Mouse (Mus musculus) stomach, embryonic 15.5 days (tissue): Measurements from ENCODE around the gene Nid1. TPM values are rescaled to one million over a fixed set of nuclear protein-coding genes. Genes with fewer than 3 reads are reported as not detected.

Source experiments
- ATAC-seq: fragments of 200-750 bp; cut with Nextera tagmentation; 2 replicates; pipeline ENCODE4 v1.8.0; 2017; ENCODE audit warnings: low read depth, moderate number of reproducible peaks, moderate TSS enrichment; ENCODE audit not compliant: insufficient read depth, low FRiP score
- H3K27ac ChIP-seq: fragments of 300-500 bp; sonication (generic); 2 replicates; pipeline ENCODE4 v1.5.1; 2015; ENCODE audit warnings: mild to moderate bottlenecking, inconsistent platforms
- H3K27me3 ChIP-seq: fragments of 300-500 bp; sonication (generic); replicated peaks from 2 replicates; pipeline ENCODE4 v1.6.1; 2015; ENCODE audit warnings: inconsistent platforms
- H3K36me3 ChIP-seq: fragments of 300-500 bp; sonication (generic); 2 replicates; pipeline ENCODE4 v1.6.1; 2015; ENCODE audit warnings: inconsistent platforms
- H3K4me1 ChIP-seq: fragments of 300-500 bp; sonication (generic); 2 replicates; pipeline ENCODE4 v1.6.1; 2015; ENCODE audit warnings: inconsistent platforms
- H3K4me2 ChIP-seq: fragments of 300-500 bp; sonication (generic); 2 replicates; pipeline ENCODE4 v1.6.1; 2015; ENCODE audit warnings: mild to moderate bottlenecking, inconsistent platforms
- H3K4me3 ChIP-seq: fragments of 300-500 bp; sonication (generic); replicated peaks from 2 replicates; pipeline ENCODE4 v1.5.1; 2015; ENCODE audit warnings: inconsistent platforms
- H3K9ac ChIP-seq: fragments of 300-500 bp; sonication (generic); 2 replicates; pipeline ENCODE4 v1.6.1; 2015; ENCODE audit warnings: inconsistent platforms
- H3K9me3 ChIP-seq: fragments of 300-500 bp; sonication (generic); 2 replicates; pipeline ENCODE4 v1.6.1; 2016; ENCODE audit warnings: inconsistent platforms
- WGBS: fragments of 180-500 bp; shearing (Covaris S2); methylation state at CpG from one replicate; pipeline ENCODE4 v1.1.7; 2015; 5-methylcytosine and 5-hydroxymethylcytosine counted together
- polyA plus RNA-seq: library from polyadenylated mRNA; unstranded; fragments of >200 nt; fragmentation: Nextera tagmentation; extraction: Ambion mirVana; gene quantifications from 2 replicates; pipeline ENCODE4 v1.2.1, GENCODE M21; 2015

Gene Nid1
- polyA plus RNA-seq, 1 experiment from 2014 or later: 74.2 TPM

DNA sequence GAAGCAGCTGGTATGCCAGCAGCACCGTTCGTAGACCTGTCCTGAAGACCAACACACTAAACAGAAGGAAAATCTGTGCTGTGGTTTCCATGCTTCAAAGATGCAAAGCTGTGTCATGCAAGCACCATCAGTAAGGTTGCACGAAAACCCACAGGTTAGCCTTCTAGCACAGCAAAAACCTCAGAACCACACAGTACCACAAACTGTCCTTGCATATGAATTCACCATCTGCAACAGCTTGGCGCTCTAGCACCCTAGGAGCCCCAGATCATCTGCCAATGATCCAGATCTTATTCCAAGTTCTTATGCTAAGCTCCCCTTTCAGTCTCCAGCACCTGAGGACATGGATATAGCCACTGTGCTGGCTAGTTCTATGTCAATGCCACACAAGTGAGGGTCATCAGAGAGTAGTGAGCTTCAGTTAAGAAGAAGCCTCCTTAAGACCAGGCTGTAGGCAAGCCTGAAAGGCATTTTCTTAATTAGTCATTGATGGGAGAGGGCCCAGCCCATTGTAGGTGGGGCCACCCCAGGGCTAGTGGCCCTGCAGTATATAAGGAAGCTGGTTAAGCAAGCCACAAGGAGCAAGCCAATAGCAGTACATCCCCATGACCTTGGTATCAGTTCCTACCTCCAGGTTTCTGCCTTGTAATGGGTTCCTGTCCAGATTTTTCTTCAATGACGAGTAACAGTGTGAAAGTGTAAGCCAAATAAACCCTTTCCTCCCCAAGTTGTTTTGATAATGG, 119.8 kb downstream of the Nid1 start:
- Histone ChIP-seq H3K27ac (no peak overlapping the region), H3K4me1 (no peaks in the 10 kb centered on the region), H3K27me3 (no peaks in the 10 kb centered on the region), H3K9me3 (no peaks in the 10 kb centered on the region), H3K4me3 (no peak overlapping the region), H3K36me3 (no peaks in the 10 kb centered on the region), H3K4me2 (no peak overlapping the region), H3K9ac (no peak overlapping the region)
- no peak for ATAC-seq
- WGBS: 76% methylated on average over 5 of the region's 5 CpGs

DNA sequence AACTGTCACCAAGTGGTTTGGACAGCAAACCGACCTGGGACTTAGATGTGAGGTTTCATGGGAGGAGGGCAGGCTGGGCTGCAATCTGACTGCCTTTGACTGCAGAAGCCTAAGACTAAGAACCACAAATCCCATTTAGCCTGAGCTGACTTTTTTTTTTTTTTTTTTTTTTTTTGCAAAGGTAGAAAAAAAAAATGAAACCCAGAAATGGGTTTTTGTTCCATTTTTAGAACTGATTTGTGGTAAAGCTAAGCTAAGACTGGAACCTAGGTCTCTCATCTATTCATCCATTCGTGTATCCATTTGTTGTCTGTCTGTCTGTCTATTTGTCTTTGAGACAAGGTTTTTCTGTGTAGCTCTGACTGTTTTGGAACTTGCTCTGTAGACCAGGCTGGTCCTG, 120.9 kb downstream of the Nid1 start:
- no peaks in the 10 kb centered on the region for H3K27me3 ChIP-seq
- no peak overlapping the region for H3K9ac ChIP-seq
- no peak overlapping the region for H3K27ac ChIP-seq
- WGBS: 64% methylated on average over 2 of the region's 2 CpGs
- H3K4me3 ChIP-seq: no peak overlapping the region
- H3K4me2 ChIP-seq: no peak overlapping the region
- no peaks in the 10 kb centered on the region for H3K36me3 ChIP-seq
- H3K9me3 ChIP-seq: no peaks in the 10 kb centered on the region
- ATAC-seq: no peak
- no peaks in the 10 kb centered on the region for H3K4me1 ChIP-seq

DNA sequence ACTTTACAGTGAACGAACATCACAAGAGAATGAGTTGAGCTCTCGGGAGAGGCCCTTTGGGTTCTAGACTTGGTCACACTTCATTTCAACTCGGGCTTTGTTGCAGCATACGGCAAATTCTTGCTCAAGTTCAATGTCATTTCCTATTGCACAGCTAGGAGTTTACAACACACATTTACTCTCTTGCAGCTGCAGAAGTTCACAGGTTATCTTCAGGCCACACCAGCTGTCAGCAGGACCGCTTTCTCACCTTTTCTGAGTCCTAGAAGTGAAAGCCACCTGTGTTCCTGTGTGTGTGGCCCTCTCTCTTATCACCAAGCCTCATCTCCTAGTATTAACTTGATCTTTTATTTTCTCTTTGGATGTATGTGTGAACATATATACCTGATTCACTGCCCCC, 121.5 kb downstream of the Nid1 start:
- Histone ChIP-seq H3K27me3 (no peaks in the 10 kb centered on the region), H3K4me1 (no peaks in the 10 kb centered on the region), H3K4me2 (no peak overlapping the region), H3K27ac (no peak overlapping the region), H3K4me3 (no peak overlapping the region), H3K36me3 (no peaks in the 10 kb centered on the region), H3K9me3 (no peaks in the 10 kb centered on the region), H3K9ac (no peak overlapping the region)
- peak; percentile 65; the same call in 1 of the 2 replicates for ATAC-seq
- 60% methylated on average over 5 of the region's 5 CpGs for WGBS

Other genes with a start within 250 kb of the Nid1 start
- gene Gpr137b, start 43.5 kb upstream of the Nid1 start, polyA plus RNA-seq: 7.8 and 8.1 TPM in 2 replicates
- 6.0 and 6.6 TPM in 2 replicates for gene Lyst, start 152.8 kb downstream of the Nid1 start, polyA plus RNA-seq